Mouse (Mus musculus): ENCODE results near the gene Frat1.

DNA sequence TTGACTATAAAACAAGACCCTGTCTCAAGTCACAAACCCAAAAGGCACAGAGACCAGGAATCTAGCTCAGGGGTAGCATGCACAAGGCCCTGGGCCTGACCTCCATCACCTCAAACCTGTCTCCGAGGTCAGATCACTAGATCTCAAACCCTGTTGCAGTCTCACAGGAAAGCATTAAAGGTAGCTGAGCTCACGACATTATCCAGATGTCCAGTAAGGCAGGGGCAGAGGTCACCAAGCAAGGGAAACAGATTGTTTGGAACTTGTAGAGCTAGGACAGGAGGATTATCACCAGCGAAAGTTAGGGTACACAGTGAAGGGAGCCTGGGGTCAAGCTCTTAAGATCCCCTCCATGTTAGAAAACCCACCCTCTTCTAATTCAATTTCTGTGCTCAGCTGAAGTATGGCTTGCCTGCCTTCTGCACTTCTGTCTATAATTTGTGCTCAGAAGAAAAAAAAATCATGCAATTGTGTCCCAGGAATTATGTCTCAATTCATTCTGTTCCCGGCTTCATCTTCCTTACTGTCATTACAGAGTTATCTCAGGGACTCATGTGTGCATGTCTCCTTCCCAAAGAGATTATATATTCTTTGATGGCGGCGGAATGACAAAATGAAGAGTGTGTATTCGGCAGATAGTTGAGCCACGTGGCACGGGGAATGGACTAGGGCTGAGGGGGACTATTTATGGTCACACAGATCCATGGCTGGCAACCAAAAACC lies 7.6 kb downstream of the Frat1 start:
- TF ChIP-seq POLR2A (IDR thresholded peaks at IDR 0.05; ENCODE audit: borderline replicate concordance, insufficient read depth, low read length): no peak
- no peak for TF ChIP-seq CTCF (IDR thresholded peaks at IDR 0.05; ENCODE audit: borderline replicate concordance, insufficient read depth, low read depth, low read length)

All from cerebellum, adult 2 months (tissue).